Mouse (Mus musculus): ENCODE data around the gene Map4k1. TPM values are rescaled to one million over a fixed set of nuclear protein-coding genes. Genes with fewer than 3 reads are reported as not detected.
"Not testable (repeated sequence)": the region's sequence is repeated elsewhere in the genome, so short reads cannot be mapped to it uniquely, and the experiment has no call there.

Gene Map4k1
- total RNA-seq, 2 experiments from 2014 or later = 42.6 to 64.1 TPM

DNA sequence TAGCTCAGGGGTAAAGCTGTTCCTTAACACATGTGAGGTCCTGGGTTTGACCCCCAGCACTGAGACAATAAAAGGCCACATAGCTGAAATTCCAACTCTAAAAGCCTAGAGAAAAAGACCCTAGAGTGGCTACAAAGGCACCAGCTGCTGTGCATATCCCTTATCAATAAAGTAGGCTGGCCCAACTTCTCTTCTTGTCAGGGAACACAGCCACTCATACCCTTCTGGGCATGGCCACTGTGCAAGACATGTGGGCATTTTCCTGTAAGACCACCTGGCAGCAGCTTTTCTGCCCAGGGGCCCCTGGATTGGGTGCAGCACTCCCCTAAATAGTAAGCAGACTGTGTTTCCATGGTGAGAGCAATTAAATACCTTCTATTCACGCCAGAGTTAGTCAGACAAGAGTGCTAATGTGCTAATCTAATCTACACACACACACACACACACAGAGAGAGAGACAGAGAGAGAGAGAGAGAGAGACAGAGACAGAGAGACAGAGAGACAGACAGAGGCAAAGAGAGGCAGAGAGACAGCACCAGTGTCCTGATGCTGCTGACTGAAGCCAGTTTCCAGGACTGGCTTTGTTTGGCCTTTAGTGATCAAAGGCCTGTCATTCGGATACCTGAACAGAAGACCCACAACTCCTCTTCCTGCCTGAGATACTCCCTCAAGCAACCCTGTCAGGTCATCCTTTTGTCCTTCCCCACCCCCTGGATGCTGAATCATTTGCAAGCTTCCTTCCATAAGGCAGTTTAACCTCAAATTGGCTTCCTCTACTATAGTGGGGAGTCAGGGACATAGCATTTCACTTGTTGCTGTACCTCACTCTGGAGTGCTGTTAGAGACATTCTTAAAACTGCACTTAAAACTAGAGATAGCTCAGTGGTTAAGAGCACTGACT, 28.1 kb upstream of the Map4k1 start:
- ATAC-seq (replicated peaks; ENCODE audit: low FRiP score, low TSS enrichment, poor library complexity, severe bottlenecking) = peak; percentile 91

DNA sequence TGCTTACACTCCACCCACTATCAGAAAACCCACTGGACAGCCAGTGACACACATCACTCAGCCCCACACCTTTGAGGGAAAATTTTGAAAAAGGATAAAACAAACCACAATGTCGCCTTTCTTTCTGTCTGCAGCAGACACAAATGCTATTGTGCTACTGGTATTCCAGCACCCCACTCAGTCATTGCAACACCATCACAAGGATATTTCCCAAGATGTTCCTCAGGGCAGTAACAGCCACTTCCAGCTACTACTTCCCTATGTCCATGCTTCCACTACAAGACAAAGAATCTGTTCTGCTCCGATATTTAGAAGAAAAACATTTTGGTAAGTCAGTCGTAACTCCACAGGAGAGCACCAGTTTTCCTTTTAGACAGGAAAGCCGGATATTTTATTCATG, 27.1 kb upstream of the Map4k1 start:
- no peak for ATAC-seq (replicated peaks; ENCODE audit: low FRiP score, low TSS enrichment, poor library complexity, severe bottlenecking)

DNA sequence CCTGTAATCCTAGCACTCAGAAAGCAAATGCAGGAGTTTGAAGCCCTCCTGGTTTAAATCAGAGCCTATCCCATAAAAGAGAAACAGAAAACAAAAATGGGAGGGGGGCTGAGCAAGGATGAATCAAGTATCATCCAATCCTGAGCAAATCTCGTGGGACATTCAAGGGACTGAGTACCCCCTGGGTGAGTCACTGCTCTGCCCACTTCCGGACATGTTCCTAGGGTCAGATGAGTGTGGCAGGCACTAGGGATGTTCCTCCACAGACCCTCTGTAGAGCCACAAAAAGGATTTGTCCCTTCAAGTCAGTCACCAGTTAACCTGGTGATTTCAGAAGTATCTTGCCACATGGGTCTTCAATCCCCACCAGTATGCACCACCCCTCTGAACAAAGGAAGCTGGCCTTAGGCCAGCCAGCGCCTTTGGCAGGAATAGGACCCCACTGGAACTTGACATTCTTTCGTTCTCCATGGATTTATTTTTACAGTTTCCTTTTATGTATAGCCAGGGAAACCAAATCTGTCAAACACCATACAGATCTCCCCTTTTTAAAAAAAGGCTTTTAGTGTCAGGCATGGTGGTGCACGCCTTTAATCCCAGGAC, 26.5 kb upstream of the Map4k1 start:
- no peak for ATAC-seq (replicated peaks; ENCODE audit: low FRiP score, low TSS enrichment, poor library complexity, severe bottlenecking)

DNA sequence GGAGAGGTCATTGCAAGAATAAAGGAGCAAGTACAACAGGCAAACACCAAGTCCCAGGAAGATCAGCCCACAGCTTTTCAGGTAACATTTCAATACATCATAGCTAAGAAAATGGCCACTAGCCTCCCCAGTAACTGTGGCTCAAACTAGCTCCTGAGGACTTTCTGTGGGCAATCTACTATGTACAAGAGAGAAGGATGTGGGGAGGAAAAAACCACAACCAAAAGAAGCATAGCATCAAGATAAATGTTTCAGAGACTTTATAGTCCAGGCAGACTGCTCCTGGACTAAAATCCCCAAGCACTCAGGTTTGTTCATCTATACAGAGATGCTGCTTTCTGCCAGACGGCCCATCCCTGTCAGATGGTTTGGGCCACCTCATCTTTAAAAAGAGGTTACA, 25.6 kb upstream of the Map4k1 start:
- no peak for ATAC-seq (replicated peaks; ENCODE audit: low FRiP score, low TSS enrichment, poor library complexity, severe bottlenecking)

DNA sequence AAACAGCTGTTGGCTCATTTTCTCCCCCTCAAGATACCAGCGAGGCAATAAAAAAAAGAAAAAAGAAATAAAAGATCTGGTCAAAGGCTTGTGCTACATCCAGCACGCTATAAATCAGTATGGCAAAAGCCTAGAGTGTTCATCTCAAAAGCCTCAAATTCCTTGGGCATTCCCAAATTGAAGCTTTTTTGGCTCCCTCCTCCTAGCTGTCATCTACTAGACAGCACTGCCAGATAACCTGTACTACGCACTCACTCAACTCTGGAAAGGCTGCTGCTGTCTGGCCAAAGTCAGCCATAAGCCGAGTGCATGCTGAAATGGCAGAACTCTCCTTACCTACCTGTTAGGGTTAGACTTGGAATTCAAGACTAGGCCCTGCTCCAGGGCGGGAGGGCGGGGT, 24.6 kb upstream of the Map4k1 start:
- no peak for ATAC-seq (replicated peaks; ENCODE audit: low FRiP score, low TSS enrichment, poor library complexity, severe bottlenecking)

- ATAC-seq (replicated peaks; ENCODE audit: low FRiP score, low TSS enrichment, poor library complexity, severe bottlenecking) = no peak
Observed at GRCm38 (mm10) chr7:28957997-28958725, 23.7 kb upstream of the Map4k1 start.

DNA sequence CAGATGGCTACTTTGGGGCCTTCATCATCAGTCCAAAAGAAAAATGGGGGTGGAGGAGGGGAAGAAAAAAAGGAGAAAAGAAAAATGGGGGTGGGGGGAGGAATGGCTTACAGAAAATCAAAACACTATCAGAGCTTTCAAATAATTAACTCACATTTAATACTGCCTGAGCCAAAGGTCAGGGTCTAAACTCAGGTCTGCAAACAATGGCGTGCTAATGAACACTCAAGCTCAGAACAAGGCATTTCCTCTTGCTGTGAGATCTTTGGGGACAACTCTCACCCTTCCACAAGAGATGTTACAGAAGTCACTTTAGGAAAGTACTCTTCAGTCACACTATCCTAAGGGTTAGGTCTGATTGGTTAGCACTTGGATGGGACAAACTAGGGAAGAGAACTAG, 23.1 kb upstream of the Map4k1 start:
- ATAC-seq (replicated peaks; ENCODE audit: low FRiP score, low TSS enrichment, poor library complexity, severe bottlenecking) = no peak

DNA sequence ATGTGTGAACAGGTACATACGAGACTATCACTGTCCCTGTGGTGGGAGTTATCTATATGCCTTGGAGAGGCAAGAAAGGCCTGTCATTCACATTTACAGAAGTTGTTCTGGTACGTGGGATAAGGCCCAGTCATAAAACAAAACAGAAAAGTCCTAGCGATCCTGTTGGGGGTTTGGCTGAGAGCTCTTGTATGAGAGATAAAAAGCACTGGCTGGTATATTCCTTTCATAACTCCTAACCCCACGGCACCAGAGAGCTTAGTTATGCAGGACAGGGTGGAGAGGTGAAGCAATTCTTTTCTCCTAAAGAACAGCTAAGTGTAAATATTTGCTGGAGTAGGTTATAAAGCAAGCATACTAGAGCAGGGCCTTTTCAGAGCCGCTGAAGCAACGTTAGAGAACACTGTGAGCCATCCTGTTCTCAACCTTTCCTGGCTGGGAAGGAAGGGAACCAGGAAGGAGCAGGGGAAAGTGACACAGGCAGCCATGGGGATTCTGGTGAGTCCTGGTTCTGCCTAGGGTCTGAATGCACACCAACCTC, 22.3 kb upstream of the Map4k1 start:
- ATAC-seq (replicated peaks; ENCODE audit: low FRiP score, low TSS enrichment, poor library complexity, severe bottlenecking) = peak; percentile 57

GRCm38 (mm10) chr7:28960354-28961046, 21.4 kb upstream of the Map4k1 start:
- ATAC-seq (replicated peaks; ENCODE audit: low FRiP score, low TSS enrichment, poor library complexity, severe bottlenecking) = no peak

GRCm38 (mm10) chr7:28961584-28961926, 20.3 kb upstream of the Map4k1 start:
- no peak for ATAC-seq (replicated peaks; ENCODE audit: low FRiP score, low TSS enrichment, poor library complexity, severe bottlenecking)

- ATAC-seq (replicated peaks; ENCODE audit: low FRiP score, low TSS enrichment, poor library complexity, severe bottlenecking) = peak; percentile 85
Observed at GRCm38 (mm10) chr7:28961927-28962670, 19.8 kb upstream of the Map4k1 start, which contains the start of gene Actn4. Actn4 (minus strand) TSS chr7:28962340.

DNA sequence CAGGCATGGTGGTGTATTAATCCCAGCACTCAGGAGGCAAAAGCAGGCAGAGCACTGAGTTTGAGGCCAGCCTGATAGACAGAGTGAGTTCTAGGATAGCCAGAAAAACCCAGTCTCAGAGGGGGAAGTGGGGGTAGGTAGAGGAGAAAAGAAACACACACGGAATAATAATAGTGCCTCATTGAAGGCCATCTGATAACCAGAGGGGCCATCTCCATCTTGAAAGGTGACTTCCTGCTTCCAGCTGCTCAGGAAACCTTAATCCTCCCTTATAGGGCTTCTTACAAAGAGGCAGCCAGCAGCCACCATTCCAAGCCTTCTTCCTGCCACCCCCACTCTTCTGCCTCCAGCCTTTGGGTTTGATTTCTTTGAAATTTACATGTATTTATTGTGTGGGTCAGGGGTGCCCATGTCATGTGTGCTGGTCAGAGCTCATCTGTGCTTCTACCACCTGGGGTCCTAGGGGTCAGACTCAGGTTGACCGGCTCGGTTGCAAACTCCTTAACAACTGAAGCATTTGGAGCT, 18.4 kb upstream of the Map4k1 start:
- no peak for ATAC-seq (replicated peaks; ENCODE audit: low FRiP score, low TSS enrichment, poor library complexity, severe bottlenecking)

GRCm38 (mm10) chr7:28965346-28965840, 16.5 kb upstream of the Map4k1 start:
- no peak for ATAC-seq (replicated peaks; ENCODE audit: low FRiP score, low TSS enrichment, poor library complexity, severe bottlenecking)

- ATAC-seq (replicated peaks; ENCODE audit: low FRiP score, low TSS enrichment, poor library complexity, severe bottlenecking) = no peak
Observed at GRCm38 (mm10) chr7:28966181-28966580, 15.7 kb upstream of the Map4k1 start.

- no peak for ATAC-seq (replicated peaks; ENCODE audit: low FRiP score, low TSS enrichment, poor library complexity, severe bottlenecking)
Observed at GRCm38 (mm10) chr7:28966751-28967505, 14.9 kb upstream of the Map4k1 start.

GRCm38 (mm10) chr7:28968120-28968519, 13.7 kb upstream of the Map4k1 start:
- ATAC-seq (replicated peaks; ENCODE audit: low FRiP score, low TSS enrichment, poor library complexity, severe bottlenecking) = not testable (repeated sequence)

GRCm38 (mm10) chr7:28969271-28969670, 12.6 kb upstream of the Map4k1 start:
- no peak for ATAC-seq (replicated peaks; ENCODE audit: low FRiP score, low TSS enrichment, poor library complexity, severe bottlenecking)
